Mouse (Mus musculus) kidney, embryonic 14.5 days (tissue): ENCODE results near the gene Tacc3. TPM values are rescaled to one million over a fixed set of nuclear protein-coding genes. Genes with fewer than 3 reads are reported as not detected.

Experiments used
- ATAC-seq: fragments of 200-750 bp; cut with Nextera tagmentation; 2 replicates; pipeline ENCODE4 v1.8.0; 2017; ENCODE audit warnings: moderate number of reproducible peaks, mild to moderate bottlenecking, moderate TSS enrichment, moderate library complexity; ENCODE audit not compliant: low FRiP score, low TSS enrichment
- H3K27ac ChIP-seq: fragments of 300-500 bp; sonication (generic); 2 replicates; pipeline ENCODE4 v1.5.1; 2014; ENCODE audit warnings: low read depth, mild to moderate bottlenecking, low read length, moderate library complexity, mixed read lengths
- H3K27me3 ChIP-seq: fragments of 300-500 bp; sonication (generic); 2 replicates; pipeline ENCODE4 v1.6.1; 2014; ENCODE audit warnings: mild to moderate bottlenecking, low read length; ENCODE audit not compliant: control insufficient read depth, insufficient read depth
- H3K36me3 ChIP-seq: fragments of 300-500 bp; sonication (generic); 2 replicates; pipeline ENCODE4 v1.6.1; 2014; ENCODE audit warnings: low read length, mixed read lengths; ENCODE audit not compliant: control insufficient read depth, insufficient read depth
- H3K4me1 ChIP-seq: fragments of 300-500 bp; sonication (generic); 2 replicates; pipeline ENCODE4 v1.6.1; 2014; ENCODE audit warnings: low read length, mixed read lengths; ENCODE audit not compliant: control insufficient read depth, insufficient read depth
- H3K4me2 ChIP-seq: fragments of 300-500 bp; sonication (generic); replicated peaks from 2 replicates; pipeline ENCODE4 v1.6.1; 2014; ENCODE audit warnings: low read depth, mild to moderate bottlenecking, low read length
- H3K4me3 ChIP-seq: fragments of 300-500 bp; sonication (generic); 2 replicates; pipeline ENCODE4 v1.5.1; 2014; ENCODE audit warnings: mild to moderate bottlenecking, low read length
- H3K9ac ChIP-seq: fragments of 300-500 bp; sonication (generic); 2 replicates; pipeline ENCODE4 v1.6.1; 2014; ENCODE audit warnings: low read depth, mild to moderate bottlenecking, low read length, moderate library complexity
- H3K9me3 ChIP-seq: fragments of 300-500 bp; sonication (generic); 2 replicates; pipeline ENCODE4 v1.6.1; 2016; ENCODE audit warnings: low read length; ENCODE audit not compliant: control insufficient read depth
- WGBS: fragments of 180-500 bp; shearing (Covaris S2); extraction: QIAGEN DNeasy Blood & Tissue Kit; methylation state at CpG from one replicate; pipeline ENCODE4 v1.1.7; 2014; 5-methylcytosine and 5-hydroxymethylcytosine counted together
- polyA plus RNA-seq: library from polyadenylated mRNA; unstranded; fragments of >200 nt; fragmentation: Nextera tagmentation; extraction: Ambion mirVana; gene quantifications from 2 replicates; pipeline ENCODE4 v1.2.1, GENCODE M21; 2014

Gene Tacc3
- polyA plus RNA-seq, result 175 and 205 TPM in 2 replicates

DNA sequence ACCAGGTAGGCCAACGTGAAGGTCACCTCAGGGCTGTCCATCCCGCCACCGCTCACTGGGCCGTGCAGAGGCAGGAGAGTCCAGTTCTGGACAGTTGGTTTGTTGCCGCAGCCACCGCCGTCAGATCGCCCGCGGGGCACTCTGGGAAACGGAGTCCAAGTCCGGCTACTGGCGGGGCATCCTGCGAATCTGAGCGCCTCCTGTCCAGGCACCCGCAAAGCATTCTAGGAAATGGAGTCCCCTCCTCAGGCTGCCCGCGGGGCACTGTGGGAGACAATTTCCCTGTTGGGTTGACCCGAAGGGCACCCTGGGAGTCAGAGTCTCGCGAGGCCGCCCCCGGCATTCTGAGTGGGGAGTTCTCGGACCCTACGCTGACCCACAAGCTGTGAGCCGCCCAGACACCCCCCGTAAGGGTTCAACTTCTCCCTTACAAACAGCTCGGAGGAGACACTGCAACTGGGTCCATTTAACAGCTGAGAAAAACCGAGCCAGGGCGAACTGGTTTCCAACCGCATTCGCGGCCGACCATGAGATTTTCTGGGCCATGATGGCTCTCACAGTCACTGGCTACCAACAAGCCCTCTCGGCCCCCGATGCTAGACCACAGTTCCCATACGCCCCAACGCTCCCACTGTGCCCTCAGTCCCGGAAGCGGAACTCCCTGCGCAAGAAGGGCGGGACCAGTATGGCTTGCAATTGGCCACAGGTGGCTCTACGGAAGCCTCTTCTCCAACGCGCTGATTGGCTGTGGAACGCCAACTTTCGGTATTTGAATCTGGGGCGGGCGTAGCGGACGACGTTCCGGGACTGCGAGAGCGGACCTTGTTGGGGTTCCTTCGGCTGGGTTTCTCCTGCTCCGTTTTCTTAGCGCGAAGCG, at the start of gene Tacc3, which contains the start of gene Tmem129:
Gene Tacc3 (plus strand): TSS at position 342 of the 877 bp plus-strand sequence.
Gene Tmem129 (minus strand): TSS at position 630 of the 877 bp plus-strand sequence.
- peak; percentile 96 for ATAC-seq
- WGBS, result under 1% methylated on average over 60 of the region's 60 CpGs
- H3K4me2 ChIP-seq, result peak within 1 kb of the TSS; percentile 92
- H3K36me3 ChIP-seq, result peaks cover 40% of the 10 kb centered on the region
- peak within 1 kb of the TSS; percentile 82 for H3K9ac ChIP-seq
- H3K4me1 ChIP-seq, result peaks cover 15% of the 10 kb centered on the region
- H3K9me3 ChIP-seq, result no peaks in the 10 kb centered on the region
- no peaks in the 10 kb centered on the region for H3K27me3 ChIP-seq
- H3K4me3 ChIP-seq, result peak within 1 kb of the TSS; percentile 86
- H3K27ac ChIP-seq, result peak within 1 kb of the TSS; percentile 92

DNA sequence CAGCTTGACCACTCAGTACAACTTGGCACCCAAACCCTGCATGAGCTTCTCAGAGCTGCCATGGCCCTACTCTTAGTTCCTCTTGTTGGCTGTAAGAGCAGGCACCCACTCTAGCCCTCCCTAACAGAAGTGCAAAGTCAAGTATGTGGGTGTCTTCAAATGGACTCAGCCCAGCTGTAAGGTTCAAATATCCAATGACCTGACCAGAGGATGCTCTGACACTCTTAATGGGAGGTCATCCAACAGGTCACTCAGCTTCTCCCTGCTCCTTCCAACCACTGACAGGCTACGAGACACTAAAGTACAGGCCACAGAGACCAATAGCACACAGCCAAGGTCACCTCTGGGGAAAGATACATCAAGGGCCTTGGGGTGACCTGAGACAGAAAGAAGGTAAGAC, 48.7 kb upstream of the Tacc3 start:
- H3K9me3 ChIP-seq, result no peaks in the 10 kb centered on the region
- 62% methylated on average over 1 of the region's 1 CpGs for WGBS
- no peaks in the 10 kb centered on the region for H3K4me1 ChIP-seq
- H3K4me2 ChIP-seq, result no peak overlapping the region
- no peak overlapping the region for H3K4me3 ChIP-seq
- H3K36me3 ChIP-seq, result peaks cover 62% of the 10 kb centered on the region
- no peak overlapping the region for H3K27ac ChIP-seq
- ATAC-seq, result no peak
- H3K9ac ChIP-seq, result no peak overlapping the region
- no peaks in the 10 kb centered on the region for H3K27me3 ChIP-seq

DNA sequence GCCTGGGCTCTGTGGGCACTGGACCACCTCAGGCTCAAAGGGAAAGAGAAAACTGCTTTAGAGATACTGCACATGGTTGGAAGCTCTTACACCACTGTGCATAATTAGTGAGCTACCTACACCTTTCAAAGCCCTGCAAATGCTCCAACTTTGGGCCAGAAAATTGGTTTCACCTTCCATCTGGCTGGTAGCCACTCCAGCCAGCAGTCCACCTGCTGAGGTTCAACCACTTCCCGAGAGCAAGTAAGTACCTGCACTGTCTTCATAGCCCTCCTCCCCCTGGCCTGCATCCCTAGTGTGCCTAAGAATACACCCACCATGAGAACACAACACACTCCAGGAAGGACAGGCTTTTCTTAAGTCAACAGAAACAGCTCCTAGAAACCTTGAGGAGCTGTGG, 46.1 kb upstream of the Tacc3 start:
- no peak overlapping the region for H3K27ac ChIP-seq
- H3K4me2 ChIP-seq, result no peak overlapping the region
- H3K4me1 ChIP-seq, result no peaks in the 10 kb centered on the region
- peaks cover 51% of the 10 kb centered on the region for H3K36me3 ChIP-seq
- no peaks in the 10 kb centered on the region for H3K27me3 ChIP-seq
- H3K9ac ChIP-seq, result no peak overlapping the region
- H3K9me3 ChIP-seq, result no peaks in the 10 kb centered on the region
- WGBS, result 93% methylated on average over 1 of the region's 1 CpGs
- H3K4me3 ChIP-seq, result no peak overlapping the region
- ATAC-seq, result no peak

DNA sequence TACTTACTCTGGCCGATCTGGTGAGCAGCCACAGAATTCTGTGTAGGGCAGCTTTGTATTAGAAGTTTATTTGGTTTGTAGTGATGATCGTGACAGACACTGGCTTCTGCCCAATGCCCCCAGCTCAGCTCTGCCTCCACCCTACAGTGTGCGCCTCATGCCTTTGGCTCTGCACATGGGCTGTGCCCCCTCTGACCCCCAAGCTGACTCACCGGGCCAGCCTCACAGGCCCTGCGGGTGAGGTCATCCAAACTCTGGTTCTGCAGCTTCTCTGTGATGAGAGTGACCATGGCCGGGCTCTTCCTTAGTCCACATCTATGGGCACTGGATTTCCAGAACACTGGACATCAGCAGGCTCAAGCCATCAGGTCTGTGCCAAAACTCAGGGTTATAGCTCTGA, 43.5 kb upstream of the Tacc3 start:
- peaks cover 31% of the 10 kb centered on the region for H3K36me3 ChIP-seq
- no peak for ATAC-seq

DNA sequence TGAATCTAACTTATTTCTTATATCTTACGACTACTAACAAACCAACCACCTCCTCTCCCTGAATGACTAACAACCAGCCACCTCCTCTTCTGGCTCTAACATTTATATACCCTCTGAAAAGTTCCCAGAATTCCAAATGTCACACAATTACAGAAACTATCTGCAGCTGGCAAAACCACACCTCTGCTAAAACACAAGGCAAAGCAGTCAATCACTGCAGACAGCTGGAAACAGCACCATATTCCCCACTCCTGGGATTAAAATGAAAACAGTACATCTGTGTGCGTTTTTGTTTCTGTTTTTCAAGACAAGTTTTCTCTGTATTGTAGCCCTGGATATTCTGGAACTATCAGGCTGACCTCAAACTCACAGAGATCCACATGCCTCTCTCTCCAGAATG, 35.3 kb upstream of the Tacc3 start:
- ATAC-seq, result no peak
- H3K36me3 ChIP-seq, result peaks cover 7% of the 10 kb centered on the region; the same call in 1 of the 2 replicates
- no peak overlapping the region for H3K27ac ChIP-seq
- no peaks in the 10 kb centered on the region for H3K9me3 ChIP-seq
- WGBS, result 84% methylated on average over 2 of the region's 2 CpGs
- H3K27me3 ChIP-seq, result no peaks in the 10 kb centered on the region
- no peak overlapping the region for H3K4me3 ChIP-seq
- peaks cover under 1% of the 10 kb centered on the region for H3K4me1 ChIP-seq
- no peak overlapping the region for H3K9ac ChIP-seq
- H3K4me2 ChIP-seq, result no peak overlapping the region

More for the DNA sequence above, 43.5 kb upstream of the Tacc3 start:
- H3K9me3 ChIP-seq, result no peaks in the 10 kb centered on the region
- H3K27me3 ChIP-seq, result no peaks in the 10 kb centered on the region
- H3K27ac ChIP-seq, result no peak overlapping the region
- H3K4me1 ChIP-seq, result no peaks in the 10 kb centered on the region
- no peak overlapping the region for H3K9ac ChIP-seq
- 89% methylated on average over 6 of the region's 6 CpGs for WGBS
- no peak overlapping the region for H3K4me2 ChIP-seq
- no peak overlapping the region for H3K4me3 ChIP-seq

DNA sequence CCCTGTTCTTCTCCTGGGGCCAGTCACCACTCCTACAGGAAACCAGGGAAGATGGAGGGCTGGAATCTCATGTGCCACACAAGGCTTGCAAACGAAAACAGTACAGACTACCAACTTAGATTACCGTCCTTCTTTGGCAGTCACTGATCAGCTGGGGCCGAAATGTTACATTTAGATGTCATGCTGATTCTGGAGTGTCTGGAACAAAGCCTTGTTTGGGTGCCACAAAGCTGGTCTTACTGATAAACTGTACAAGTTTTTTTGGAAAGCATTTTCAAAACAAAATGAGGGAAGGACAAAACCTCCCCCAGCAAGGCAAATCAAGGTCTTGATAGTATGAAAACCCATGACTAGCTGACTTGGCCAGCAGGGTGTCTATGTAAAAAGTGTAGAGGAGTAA, 34.2 kb upstream of the Tacc3 start:
- H3K9me3 ChIP-seq, result no peaks in the 10 kb centered on the region
- H3K4me3 ChIP-seq, result no peak overlapping the region
- H3K27ac ChIP-seq, result no peak overlapping the region
- H3K9ac ChIP-seq, result no peak overlapping the region
- H3K27me3 ChIP-seq, result no peaks in the 10 kb centered on the region
- 86% methylated on average over 3 of the region's 3 CpGs for WGBS
- H3K4me1 ChIP-seq, result peaks cover 7% of the 10 kb centered on the region
- peaks cover 7% of the 10 kb centered on the region; the same call in 1 of the 2 replicates for H3K36me3 ChIP-seq
- H3K4me2 ChIP-seq, result no peak overlapping the region
- ATAC-seq, result no peak

DNA sequence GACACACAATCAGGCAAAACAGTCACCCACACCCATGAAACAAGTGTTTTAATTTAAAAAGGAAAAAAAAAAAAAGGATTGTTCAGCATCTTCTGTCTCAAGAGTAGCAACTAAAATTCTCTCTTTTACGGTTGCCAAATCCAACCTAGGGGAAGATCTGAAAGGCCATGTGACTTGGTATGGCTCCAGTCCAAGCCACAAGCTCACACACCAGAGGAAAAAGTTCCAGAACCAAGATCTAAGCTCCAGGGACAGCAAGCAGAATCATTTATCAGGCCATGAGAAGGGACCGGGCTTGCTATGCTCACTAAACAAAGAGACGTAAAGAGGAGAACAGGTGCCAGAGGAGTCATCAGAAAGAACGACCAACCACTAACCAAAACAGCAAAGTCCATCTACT, 30.0 kb upstream of the Tacc3 start:
- H3K27ac ChIP-seq, result no peak overlapping the region
- no peaks in the 10 kb centered on the region for H3K9me3 ChIP-seq
- no peak for ATAC-seq
- WGBS, result 32% methylated on average over 4 of the region's 4 CpGs
- no peaks in the 10 kb centered on the region for H3K36me3 ChIP-seq
- peak overlapping the region; percentile 72 for H3K4me2 ChIP-seq
- H3K27me3 ChIP-seq, result no peaks in the 10 kb centered on the region
- peak overlapping the region; percentile 78; the same call in 1 of the 2 replicates for H3K9ac ChIP-seq
- peaks cover 7% of the 10 kb centered on the region for H3K4me1 ChIP-seq
- peak overlapping the region; percentile 95 for H3K4me3 ChIP-seq

DNA sequence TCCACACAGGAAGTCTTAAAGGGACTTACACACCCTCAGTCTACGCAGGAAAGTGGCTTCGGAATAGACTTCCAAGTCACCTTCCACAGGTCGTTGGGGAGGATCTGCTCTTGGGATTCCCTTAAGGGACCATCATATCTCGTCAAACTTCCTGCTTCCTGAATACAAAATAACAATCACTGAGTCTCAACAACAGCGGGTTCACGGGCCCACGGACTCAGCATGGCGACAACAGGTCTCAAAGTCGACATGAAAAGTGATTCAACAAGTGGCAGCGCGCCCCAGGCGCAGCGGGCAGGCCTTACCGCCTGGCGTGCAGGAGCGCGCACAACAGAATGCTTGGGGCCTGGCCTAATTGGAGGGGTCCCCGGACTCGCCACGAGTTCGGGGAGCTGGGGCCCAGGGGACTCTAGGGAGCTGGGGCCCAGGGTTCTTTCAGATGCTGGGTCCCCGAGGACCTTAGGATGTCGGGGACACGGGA, 29.1 kb upstream of the Tacc3 start:
- Histone ChIP-seq H3K4me3 (peak overlapping the region; percentile 95), H3K9ac (peak overlapping the region; percentile 78), H3K27ac (peak overlapping the region; percentile 88), H3K4me1 (peaks cover 7% of the 10 kb centered on the region), H3K9me3 (no peaks in the 10 kb centered on the region), H3K4me2 (peak overlapping the region; percentile 72), H3K27me3 (no peaks in the 10 kb centered on the region), H3K36me3 (no peaks in the 10 kb centered on the region)
- ATAC-seq, result no peak; the same call in 1 of the 2 replicates
- WGBS, result under 1% methylated on average over 24 of the region's 24 CpGs
